Mouse (Mus musculus): ENCODE results near the gene Hist2h3c1.
"Not testable (repeated sequence)": the region's sequence is repeated elsewhere in the genome, so short reads cannot be mapped to it uniquely, and the experiment has no call there.

Gene Hist2h3c1

GRCm38 (mm10) chr3:96246427-96246856 is at the start of gene Hist2h3c1:
Gene Hist2h3c1, plus strand, starts transcription at chr3:96246685.
- not testable (repeated sequence) for DNase-seq

DNA sequence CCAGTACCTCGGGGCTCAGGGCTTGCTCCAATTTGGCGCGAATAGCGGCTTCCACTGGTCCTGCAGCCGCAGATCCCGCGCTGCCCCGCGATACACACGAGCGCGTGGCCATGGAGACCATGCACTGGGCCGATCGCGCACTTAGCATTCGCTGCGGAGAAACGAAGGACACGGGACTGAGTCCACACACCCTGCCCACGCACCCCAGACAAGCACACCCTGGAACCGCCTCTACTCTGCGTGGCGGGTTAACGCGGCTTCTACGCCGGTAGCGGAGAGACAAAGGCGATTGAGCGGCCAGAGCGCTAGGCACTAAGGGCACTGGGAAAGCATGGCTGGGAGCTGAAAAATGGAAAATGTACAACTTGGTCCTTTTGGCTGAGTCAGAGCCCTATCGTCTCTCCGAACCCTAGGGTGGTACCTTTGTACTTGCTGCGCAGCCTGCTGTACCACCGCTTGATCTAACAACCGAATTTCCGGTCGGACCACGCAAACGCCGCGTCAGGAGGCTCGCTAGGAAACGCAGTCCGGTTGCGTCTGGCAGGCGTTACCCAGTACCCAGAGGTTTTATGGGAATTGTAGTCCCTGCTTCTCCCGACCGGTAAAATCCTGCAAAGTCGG is 49.2 kb upstream of the Hist2h3c1 start:
- peak; percentile 89 to 96 for DNase-seq

DNA sequence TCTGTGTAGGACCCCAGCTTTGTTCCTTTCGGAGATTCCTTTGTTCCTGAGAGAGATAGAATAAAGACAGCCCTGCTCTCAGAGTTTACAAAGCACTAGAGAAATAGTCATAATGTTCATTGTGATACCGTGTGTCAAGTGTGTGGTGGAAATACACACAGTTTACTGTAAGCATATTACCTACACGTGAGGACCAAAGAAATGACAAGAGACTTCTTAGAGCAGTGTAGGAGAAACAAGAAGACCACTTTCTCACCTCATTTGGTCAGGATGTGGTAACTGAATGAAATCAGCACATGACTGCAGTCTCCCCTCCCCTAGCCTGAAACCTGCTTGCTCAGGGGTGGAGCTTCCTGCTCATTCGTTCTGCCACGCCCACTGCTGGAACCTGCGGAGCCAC is 48.3 kb upstream of the Hist2h3c1 start:
- DNase-seq = no peak

DNA sequence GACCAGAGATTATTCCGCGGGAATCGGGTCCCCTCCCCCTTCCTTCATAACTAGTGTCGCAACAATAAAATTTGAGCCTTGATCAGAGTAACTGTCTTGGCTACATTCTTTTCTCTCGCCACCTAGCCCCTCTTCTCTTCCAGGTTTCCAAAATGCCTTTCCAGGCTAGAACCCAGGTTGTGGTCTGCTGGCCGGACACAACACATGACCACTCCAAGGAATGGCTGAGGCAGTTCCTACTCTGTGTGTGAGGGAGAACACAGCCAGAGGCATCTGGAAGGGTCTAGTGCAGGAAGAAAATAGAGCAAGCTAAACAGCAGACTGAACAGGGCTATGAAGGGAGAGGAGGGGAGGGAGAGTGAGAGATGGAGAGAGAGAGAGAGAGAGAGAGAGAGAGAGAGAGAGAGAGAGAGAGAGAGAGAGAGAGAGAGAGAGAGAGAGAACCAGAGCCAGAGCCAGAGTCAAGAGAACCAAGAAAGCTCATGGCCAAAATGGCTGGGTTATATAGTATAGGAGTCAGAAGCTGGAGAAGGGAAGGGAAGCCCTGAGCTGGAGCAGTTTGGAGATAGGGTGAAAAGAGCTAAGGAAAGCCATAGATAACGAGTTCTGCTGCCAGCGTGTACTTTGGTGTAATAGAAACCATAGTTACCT is 47.8 kb upstream of the Hist2h3c1 start:
- not testable (repeated sequence) for DNase-seq

- no peak for DNase-seq
These were observed 46.8 kb upstream of the Hist2h3c1 start for GRCm38 (mm10) chr3:96199731-96200130.

- DNase-seq = no peak
These were observed 38.7 kb upstream of the Hist2h3c1 start for GRCm38 (mm10) chr3:96207819-96208218.

GRCm38 (mm10) chr3:96209242-96209641 is 37.2 kb upstream of the Hist2h3c1 start:
- no peak for DNase-seq

DNA sequence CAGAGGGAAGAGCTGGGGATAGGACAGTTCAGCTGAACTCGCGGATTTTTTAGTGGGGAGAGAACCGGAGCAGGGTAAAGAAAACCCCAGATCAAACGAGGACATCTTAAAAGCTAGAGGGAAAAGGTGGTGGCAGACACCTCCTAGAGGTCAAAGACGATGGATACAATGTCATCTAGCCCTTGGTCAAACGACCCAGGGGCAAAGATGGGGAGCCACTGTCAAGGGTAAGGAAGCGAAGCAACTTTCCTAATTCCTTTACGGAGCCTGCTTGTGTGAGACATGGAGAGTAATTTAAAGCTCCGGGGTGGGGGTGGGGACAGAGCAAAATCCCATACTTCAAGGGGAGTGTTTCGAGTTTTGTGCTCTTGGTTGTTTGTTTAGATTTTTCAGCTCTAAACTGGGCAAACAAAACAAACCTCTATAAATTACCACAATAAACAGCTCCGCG is 27.3 kb upstream of the Hist2h3c1 start:
- DNase-seq = peak; percentile 36 to 52

DNA sequence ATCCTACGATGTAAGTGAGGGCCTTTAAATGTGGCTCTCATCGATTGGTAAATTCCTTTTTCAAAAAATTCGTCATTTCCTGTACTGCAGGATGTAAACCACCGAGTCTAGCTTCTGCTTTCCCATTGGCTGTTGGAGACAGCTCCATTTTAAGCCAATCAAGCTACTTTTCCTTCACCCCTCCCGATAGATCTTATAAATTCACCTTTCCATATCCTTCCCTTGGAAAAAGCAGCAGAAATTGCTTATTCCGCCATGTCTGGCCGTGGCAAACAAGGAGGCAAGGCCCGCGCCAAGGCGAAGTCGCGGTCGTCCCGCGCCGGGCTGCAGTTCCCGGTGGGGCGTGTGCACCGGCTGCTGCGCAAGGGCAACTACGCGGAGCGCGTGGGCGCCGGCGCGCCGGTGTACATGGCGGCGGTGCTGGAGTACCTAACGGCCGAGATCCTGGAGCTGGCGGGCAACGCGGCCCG is 26.8 kb upstream of the Hist2h3c1 start, which contains the start of the genes Bola1 and Hist2h2ab:
Gene Bola1 (minus strand): TSS at position 49 of the 470 bp plus-strand sequence.
Gene Hist2h2ab (plus strand): TSS at position 205 of the 470 bp plus-strand sequence.
- DNase-seq = peak; percentile 75 to 78

DNA sequence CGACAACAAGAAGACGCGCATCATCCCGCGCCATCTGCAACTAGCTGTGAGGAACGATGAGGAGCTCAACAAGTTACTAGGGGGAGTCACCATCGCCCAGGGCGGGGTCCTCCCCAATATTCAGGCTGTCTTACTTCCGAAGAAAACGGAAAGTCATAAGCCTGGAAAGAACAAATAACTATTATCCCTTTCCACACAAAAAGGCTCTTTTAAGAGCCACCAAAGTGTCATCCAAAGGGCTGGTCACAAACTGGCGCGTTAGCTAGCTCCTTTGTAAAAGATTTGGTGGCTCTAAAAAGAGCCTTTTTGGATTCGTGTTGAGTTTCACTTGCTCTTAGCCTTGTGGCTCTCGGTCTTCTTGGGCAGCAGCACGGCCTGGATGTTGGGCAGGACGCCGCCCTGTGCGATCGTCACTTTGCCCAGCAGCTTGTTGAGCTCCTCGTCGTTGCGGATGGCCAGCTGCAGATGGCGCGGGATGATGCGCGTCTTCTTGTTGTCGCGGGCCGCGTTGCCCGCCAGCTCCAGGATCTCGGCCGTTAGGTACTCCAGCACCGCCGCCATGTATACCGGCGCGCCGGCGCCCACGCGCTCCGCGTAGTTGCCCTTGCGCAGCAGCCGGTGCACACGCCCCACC is 26.2 kb upstream of the Hist2h3c1 start:
- DNase-seq = not testable (repeated sequence)

GRCm38 (mm10) chr3:96220765-96221639 is 25.5 kb upstream of the Hist2h3c1 start, which contains the start of the genes Hist2h2ac and Hist2h2be:
Gene Hist2h2ac, minus strand, starts transcription at chr3:96220880.
Gene Hist2h2be, plus strand, starts transcription at chr3:96221119.
- DNase-seq = peak; percentile 86 to 88

DNA sequence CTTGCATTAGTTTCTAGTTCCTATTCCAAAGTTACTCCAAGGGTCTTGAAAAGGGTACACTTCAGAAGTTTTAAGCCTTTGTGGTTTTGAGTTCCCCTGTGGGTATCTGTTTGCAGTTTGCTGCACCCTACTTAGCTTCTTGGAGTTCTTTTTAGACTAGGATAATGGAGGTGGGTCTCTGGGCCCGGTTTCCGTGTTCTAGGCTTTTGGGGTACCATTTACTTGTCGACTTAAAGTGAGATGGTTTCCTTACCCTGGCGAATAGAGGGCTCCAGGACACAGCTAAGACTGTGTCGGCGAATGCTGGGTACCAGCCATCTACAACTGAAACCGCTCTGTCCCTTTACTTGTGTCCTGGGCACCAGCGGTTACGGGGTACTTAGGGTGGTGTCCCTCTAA is 24.8 kb upstream of the Hist2h3c1 start:
- DNase-seq = peak in 1 of 2 experiments; percentile 39

DNA sequence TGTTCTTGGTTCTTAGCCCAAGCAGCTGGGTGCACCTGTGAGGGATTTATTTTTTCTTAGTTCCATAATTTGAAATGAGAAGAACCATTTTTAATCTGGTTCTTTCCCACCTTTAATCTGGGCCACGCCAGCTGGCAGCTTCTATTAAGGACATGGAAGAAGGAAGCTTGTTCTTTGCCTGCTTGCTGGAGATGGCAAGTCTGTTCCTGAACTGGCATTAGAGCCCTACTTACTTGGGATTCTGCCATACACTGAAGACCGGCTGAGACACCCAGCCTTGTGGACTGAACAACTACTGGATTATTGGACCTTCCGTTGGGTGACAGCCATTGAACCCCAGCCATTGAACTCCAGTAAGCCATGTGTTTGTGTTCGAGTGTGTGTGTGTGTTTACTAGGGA is 23.7 kb upstream of the Hist2h3c1 start:
- DNase-seq = peak in 1 of 2 experiments; percentile 23

DNA sequence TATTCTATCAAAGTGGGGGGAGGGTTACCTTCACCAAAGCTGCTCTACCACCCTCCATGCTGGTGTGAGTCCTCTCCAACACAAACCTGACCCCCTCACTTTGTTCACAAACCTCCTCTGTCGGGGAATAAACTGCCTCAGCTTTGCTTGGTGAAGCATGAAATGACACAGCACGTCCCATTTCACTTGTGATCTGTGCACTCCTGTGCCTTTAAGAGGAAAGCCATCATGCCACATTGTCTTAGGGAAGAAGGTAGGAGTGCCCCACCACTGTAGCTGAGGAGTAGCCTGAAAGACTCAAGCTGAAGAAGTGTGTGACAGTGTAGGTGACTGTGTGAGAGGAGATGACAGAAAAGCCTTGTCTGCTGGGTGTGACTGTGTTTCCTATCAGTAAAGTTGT is 21.1 kb upstream of the Hist2h3c1 start:
- DNase-seq = no peak

DNA sequence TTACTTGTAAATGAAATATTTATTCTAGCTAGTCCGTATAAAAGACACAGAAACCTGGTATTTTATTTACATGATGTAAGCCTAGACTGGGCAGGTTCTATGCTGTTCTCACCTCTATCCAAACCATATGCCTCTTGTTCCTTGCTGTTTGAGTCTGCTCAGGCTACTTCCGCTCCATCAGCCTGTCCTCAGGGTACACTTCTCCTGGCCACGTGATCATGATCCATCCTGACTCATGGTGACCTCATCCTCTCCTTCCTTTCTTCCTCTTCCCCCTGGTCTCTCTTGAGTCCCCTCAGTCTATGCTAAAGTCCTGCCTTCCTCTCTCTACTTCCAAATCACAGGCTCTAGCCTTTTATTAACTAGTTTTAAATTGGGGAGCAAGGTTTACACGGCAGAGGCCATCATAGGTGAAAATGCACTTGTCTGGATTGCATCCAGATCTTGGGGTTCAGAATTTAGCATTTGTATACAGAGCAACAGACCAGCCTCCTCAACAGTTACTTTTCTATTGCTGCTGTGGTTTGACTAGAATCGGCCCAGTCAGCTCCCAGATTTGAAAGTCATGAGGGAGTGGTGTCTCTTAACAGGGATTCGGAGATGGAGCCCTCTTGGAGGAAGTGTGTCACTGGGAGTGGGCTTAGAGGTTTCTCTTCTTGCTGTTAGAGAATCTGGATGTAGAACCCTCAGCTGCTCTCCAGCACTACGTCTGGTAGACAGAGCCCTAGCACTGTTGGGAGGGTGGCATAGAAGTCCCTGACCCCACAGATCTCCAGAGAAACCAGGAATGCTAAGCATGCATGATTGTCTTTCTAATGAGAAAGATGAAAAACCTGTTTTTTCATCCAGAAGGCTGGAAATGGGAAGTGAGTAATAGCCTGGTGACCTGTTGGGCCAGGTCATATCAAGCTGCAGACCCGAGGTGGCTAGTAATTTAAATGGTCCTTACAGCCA is 19.5 kb upstream of the Hist2h3c1 start:
- no peak for DNase-seq

GRCm38 (mm10) chr3:96228828-96229227 is 17.7 kb upstream of the Hist2h3c1 start:
- no peak for DNase-seq

- no peak for DNase-seq
These were observed 16.1 kb upstream of the Hist2h3c1 start for GRCm38 (mm10) chr3:96230404-96230803.

DNA sequence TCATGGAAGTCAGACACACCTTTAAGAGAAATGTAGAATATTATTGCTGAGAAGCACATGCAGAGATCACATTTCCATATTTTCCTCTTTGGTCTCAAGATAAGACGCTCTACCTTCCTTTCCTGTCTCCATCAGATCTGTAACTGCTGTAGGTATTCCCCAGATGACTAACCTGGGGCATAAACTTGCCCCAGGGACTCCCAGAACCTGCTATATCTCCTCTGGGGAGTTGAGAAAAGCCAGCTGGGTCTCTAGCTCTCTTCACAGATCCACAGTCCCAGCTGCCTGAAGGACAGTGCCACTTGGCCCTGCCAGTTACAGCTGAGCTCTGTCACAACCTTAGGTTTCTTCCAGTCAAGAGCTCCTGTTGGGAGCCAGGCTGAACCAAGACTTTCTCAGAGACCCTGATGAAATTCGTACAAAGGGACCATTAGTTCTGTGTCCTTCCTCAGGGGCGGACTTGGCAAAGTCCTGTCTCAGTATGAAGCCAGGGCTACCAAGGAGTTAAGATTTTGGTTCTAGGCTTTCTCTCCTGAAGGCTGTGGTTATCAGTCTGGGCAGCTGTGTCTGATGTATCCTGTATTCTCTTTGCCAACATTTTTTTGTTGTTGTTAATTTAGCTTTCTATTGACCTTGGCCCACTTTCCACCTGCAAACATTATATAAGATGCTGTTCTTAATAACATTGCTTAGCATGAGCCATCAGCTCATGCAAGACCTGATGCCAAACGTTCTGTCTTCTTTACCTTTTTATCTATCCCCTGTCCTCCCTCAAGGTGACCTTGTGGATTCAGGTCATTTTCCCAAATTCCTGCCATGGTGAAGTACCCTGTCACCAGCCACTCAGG is 15.4 kb upstream of the Hist2h3c1 start:
- DNase-seq = no peak

- DNase-seq = no peak
These were observed 14.7 kb upstream of the Hist2h3c1 start for GRCm38 (mm10) chr3:96231758-96232120.

DNA sequence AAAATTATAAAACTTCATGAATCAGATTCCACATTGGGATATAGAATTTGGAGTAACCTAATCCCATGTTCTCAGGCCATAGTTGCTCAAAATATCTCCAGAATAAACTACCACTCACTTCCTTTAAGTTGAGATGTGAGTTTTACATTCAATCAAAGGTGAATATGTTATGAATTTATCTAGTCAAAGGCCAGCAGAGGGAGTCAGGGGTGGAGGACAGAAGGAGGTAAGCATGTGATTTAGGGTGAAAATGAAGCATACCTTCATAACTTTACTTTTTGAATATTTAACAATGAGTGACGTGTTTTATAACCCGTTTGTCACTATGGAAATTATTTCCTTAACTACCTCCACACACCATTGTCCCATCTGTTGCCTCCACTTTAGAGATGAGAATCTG is 11.6 kb upstream of the Hist2h3c1 start:
- no peak for DNase-seq

Data from cerebellum, adult 18-20 months (tissue).